Mouse (Mus musculus): ENCODE data around the gene Sgsm1.

The Sgsm1 gene

GRCm38 (mm10) chr5:113313998-113314397 lies 3.4 kb upstream of the Sgsm1 start:
- DNase-seq (ENCODE audit: low read depth), result no peak

GRCm38 (mm10) chr5:113309491-113310376 lies 852 bp downstream of the Sgsm1 start:
- no peak for DNase-seq (ENCODE audit: low read depth)

- no peak for DNase-seq (ENCODE audit: low read depth)
These were observed 3.7 kb downstream of the Sgsm1 start for GRCm38 (mm10) chr5:113306750-113307477.

GRCm38 (mm10) chr5:113304527-113304926 lies 6.1 kb downstream of the Sgsm1 start:
- DNase-seq (ENCODE audit: low read depth), result no peak

- no peak for DNase-seq (ENCODE audit: low read depth)
These were observed 8.7 kb downstream of the Sgsm1 start for GRCm38 (mm10) chr5:113301841-113302240.

- no peak for DNase-seq (ENCODE audit: low read depth)
These were observed 10.3 kb downstream of the Sgsm1 start for GRCm38 (mm10) chr5:113300148-113300889.

- no peak for DNase-seq (ENCODE audit: low read depth)
These were observed 11.2 kb downstream of the Sgsm1 start for GRCm38 (mm10) chr5:113299433-113299832.

- DNase-seq (ENCODE audit: low read depth), result no peak
These were observed 11.8 kb downstream of the Sgsm1 start for GRCm38 (mm10) chr5:113298826-113299225.

- no peak for DNase-seq (ENCODE audit: low read depth)
These were observed 12.5 kb downstream of the Sgsm1 start for GRCm38 (mm10) chr5:113298040-113298439.

GRCm38 (mm10) chr5:113295791-113296190 lies 14.8 kb downstream of the Sgsm1 start:
- no peak for DNase-seq (ENCODE audit: low read depth)

GRCm38 (mm10) chr5:113294575-113294974 lies 16.0 kb downstream of the Sgsm1 start:
- no peak for DNase-seq (ENCODE audit: low read depth)

- no peak for DNase-seq (ENCODE audit: low read depth)
These were observed 17.1 kb downstream of the Sgsm1 start for GRCm38 (mm10) chr5:113293446-113293845.

- DNase-seq (ENCODE audit: low read depth), result no peak
These were observed 17.8 kb downstream of the Sgsm1 start for GRCm38 (mm10) chr5:113292832-113293231.

- DNase-seq (ENCODE audit: low read depth), result peak; percentile 16
These were observed 18.4 kb downstream of the Sgsm1 start for GRCm38 (mm10) chr5:113292179-113292578.

- no peak for DNase-seq (ENCODE audit: low read depth)
These were observed 19.5 kb downstream of the Sgsm1 start for GRCm38 (mm10) chr5:113291125-113291524.

GRCm38 (mm10) chr5:113290149-113290548 lies 20.4 kb downstream of the Sgsm1 start:
- no peak for DNase-seq (ENCODE audit: low read depth)

GRCm38 (mm10) chr5:113288490-113288889 lies 22.1 kb downstream of the Sgsm1 start:
- no peak for DNase-seq (ENCODE audit: low read depth)

GRCm38 (mm10) chr5:113287762-113288161 lies 22.8 kb downstream of the Sgsm1 start:
- DNase-seq (ENCODE audit: low read depth), result no peak

GRCm38 (mm10) chr5:113286591-113287520 lies 23.7 kb downstream of the Sgsm1 start:
- DNase-seq (ENCODE audit: low read depth), result no peak

GRCm38 (mm10) chr5:113286048-113286447 lies 24.5 kb downstream of the Sgsm1 start:
- DNase-seq (ENCODE audit: low read depth), result no peak

- DNase-seq (ENCODE audit: low read depth), result no peak
These were observed 25.0 kb downstream of the Sgsm1 start for GRCm38 (mm10) chr5:113285541-113285940.
